Mouse (Mus musculus) hindlimb bud, embryonic 11.5 days (tissue): ENCODE measurements at regions not wholly inside any gene's neighbourhood (a gene's known extent, or its start where the extent isn't known, plus 50 kb on each side); places are given as distances from the start of the nearest gene placed in this dataset.
"Not testable (repeated sequence)": the region's sequence is repeated elsewhere in the genome, so short reads cannot be mapped to it uniquely, and the experiment has no call there.

Source experiments
- DNase-seq: peaks from one replicate; pipeline ENCODE4 v3.0.0-alpha.2; 2012; ENCODE audit warnings: low read depth, low spot score; ENCODE audit errors: extremely low spot score

- peak; percentile 8 for DNase-seq
Measured at GRCm38 (mm10) chr6:44010946-44011345, 344.9 kb upstream of the Tpk1 start.

DNA sequence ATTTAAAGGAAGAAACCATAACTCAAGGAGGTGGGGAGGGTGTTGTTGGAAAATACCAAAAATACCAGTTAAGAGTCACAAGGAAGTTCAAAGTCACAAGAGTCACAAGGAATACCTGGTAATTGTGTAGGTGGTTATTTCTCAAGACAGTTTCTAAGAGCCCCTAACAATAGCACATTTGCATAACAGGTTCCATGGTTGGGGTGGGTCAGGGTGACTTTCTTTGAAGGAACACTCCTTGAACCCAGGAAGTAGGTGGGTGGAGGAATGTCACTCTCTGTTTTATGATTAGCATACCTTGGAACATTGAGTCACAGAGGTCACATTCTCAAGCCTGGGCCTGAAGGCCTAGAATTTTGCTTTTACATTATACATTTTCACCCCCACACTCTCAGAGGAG, 341.1 kb upstream of the Tpk1 start:
- not testable (repeated sequence) for DNase-seq
